Mouse (Mus musculus): Measurements from ENCODE around the gene Cadm1.

DNA sequence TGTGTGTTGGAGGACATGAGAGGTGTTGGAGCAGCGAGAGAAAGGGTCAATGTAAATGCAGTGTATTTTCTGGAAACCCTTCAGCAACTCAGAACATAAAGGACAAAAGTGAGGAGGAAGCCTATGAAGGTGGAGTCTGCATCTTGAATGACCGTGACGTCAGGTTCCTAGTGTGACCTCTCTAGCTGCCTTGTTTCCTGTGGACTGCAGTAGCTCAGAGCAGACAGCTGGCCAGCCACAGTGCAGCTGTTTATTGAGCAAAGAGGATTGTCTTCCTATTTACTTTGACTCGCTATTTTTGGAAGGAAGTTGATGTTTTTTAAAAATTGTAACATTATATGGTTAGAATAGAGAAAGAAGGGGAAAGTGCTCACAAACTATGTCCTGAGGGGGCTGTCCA, 112.7 kb downstream of the Cadm1 start:
- TF ChIP-seq POLR2A (IDR thresholded peaks at IDR 0.05; ENCODE audit: borderline replicate concordance, extremely low read depth, insufficient read depth, insufficient read length, poor library complexity, severe bottlenecking), result no peak
- no peak for TF ChIP-seq CTCF (IDR thresholded peaks at IDR 0.05; ENCODE audit: borderline replicate concordance, extremely low read depth, insufficient read depth, insufficient read length)

All from brain, embryonic 14.5 days (tissue).